Mouse (Mus musculus) embryo, embryonic 11 days (tissue): ENCODE measurements at regions not wholly inside any gene's neighbourhood (a gene's known extent, or its start where the extent isn't known, plus 50 kb on each side); places are given as distances from the start of the nearest gene placed in this dataset.
A peak's percentile ranks its signal among the peaks of the same experiment; 100 is the strongest.

ENCODE experiments used
- DNase-seq: peaks from one replicate; pipeline ENCODE4 v3.0.0-alpha.2; 2015

DNA sequence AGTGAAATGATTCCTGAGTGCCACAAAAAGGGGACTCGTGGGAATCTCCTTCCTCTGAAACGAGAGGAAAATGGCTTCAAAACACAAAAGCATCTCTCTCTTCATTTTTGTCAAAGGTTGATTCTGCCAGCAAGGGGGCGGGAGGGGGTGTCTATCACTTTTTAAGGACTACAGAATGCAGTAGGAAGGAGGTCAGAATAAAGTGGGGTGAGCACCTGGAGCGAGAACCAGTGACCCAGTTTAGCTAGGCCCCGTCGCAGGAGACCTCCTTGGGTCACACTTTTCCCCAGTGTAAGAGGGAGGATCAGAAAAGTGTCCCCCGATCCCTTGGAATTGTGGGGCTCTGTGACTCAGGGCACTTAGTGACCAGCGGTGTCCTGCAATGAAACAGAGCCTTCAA lies 133.1 kb downstream of the Tgfb2 start:
- DNase-seq = no peak

DNA sequence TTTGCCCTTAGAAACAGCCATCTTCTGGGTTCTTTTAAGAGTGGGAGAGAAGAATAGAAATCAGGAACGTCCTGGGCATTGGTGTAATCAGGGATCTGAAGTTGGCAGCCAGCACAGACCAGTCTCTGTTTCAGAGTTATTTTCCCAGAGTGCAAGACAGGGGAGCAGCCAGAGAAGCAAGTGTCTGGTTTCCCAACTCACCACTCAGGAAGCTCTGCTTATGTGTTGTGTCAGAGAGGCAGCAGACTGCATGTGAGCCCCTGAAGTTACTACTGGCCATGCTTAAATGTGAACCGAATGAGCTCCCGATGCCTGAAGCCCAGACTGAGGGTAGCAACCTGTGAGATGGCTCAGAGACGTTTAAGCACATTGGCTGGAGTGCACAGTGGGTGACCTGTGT lies 133.7 kb downstream of the Tgfb2 start:
- no peak for DNase-seq

DNA sequence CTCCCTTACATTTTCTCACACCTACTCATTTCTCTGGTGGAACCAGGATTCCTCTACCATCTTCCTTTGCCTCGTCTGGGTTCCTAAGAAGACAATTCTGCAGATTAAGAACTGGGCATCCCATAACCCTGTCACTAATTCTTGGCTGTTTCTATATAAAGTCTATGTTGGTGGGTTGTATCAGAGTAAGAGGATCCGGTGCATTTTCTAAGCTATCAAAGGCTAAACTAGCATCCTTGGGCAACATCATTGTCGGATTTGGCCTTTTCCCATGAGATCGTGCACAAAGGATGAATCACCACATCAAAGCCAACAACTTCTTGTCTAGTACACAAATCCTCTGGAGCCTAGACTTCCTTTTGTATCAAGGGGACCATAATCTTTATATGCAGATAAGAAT lies 137.3 kb downstream of the Tgfb2 start:
- DNase-seq = no peak

DNA sequence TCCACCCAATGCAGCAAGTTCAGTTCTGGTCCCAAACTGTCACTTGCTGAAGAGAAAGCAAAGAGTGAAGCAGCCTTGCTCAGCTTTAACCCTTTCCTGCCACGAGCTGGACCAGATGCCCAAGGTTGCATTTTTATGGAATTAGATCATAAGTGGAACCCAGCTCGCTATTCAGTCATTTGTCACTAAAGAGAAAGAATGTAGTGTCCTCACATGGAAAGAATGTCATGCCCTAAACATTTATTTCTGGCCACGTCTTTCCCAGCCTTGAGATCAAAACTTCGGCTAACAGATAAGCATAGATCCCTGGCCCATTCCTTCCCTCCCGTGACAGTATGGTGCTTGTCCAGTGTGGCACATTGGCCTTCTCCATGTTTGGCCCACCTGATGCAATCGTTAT lies 137.7 kb downstream of the Tgfb2 start:
- no peak for DNase-seq

DNA sequence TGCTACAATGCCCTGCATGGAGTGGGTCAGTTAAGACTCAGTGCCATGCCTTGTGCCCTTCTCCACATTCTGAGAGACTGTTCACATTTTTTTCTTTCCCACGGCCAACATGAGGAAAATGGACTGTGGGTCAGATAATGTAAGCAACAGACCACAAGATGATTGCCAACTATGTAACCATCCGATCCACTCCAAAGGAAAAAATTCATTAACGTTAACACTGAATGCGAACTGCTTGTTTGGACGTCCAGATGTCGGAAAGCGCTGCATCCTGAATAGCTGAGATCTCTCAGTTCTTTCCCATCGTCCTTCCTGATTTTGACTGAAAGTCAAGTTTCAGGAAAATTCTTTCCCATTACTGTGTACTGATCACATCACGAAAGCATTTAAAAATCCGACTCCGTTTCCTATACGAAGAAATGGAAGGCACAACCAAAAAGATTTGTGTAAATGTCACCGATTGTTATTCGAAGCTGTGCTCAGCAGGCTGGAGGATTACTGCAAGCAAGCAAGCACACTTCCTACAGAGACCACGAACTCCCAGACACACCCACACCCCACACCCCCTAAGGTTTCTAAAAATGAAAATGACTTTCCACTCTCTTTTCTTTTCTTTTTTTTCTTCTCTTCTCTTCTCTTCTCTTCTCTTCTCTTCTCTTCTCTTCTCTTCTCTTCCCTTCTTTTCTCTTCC lies 138.5 kb downstream of the Tgfb2 start:
- DNase-seq = no peak

DNA sequence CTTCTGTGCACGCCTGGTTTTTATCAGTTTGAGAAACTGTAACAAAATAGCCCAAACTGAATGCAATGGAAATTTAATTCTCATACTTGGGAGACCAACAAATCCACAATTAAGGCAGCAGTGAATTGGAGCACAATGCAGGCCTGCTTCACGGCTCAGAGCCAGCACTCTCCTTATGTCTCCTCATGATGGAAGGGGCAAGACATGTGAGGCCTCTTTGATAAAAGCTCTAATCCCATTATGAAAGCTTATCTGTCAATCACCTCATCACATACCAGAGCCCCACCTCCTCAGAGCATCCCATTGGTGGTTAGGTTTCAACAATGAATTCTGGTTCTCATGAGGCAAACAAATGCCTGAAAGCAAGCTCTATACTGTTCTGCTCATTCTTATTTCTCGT lies 143.8 kb downstream of the Tgfb2 start:
- no peak for DNase-seq

DNA sequence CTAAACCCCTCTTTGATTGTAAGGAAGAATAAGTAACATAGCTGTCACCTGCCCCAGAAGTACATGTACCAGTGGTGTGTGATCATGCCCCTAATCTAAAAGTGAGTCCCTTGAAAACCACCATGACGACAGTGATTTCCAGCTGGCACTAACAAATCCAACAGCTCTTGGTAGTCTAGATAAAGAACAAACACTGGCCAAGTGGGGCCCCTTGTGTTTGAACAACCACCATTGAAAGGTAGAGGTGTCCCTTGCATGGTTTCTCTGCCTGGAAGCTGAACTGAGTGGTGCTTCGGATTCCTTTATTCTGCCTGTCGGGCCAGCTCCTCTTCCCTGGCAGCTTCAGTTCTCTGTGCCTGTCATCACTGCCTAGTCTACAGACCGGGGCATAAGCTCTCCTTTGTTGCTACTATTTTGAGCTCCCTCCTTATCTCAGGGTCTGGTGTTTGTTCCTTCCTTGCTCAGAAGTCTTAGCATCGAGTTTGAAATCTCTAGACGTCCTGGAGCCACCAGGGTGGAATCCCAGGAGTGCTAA lies 150.3 kb downstream of the Tgfb2 start:
- no peak for DNase-seq

DNA sequence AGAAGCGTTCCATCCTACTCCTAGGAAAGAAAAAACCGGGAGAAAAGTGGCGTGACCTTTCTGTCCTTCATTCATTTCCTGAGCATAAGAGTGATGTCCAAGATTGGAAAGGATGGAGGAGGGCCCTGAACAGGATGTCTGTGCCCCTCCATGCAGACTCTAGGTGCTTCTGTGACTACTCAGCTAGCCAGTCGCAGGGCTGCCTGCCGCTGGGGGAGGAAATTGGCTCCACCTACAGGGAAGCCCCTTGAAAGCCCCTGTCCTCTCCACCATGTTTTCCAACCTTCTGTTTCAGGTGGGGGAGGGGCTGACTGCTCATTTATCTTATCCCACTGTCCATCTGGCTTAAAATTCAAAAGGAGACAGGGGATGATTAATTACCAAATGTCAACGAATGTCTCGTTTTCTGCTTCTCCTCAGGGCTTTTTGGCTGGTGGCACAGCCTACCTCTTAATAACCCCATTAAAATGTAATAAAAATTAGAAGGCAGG lies 151.2 kb downstream of the Tgfb2 start:
- no peak for DNase-seq

DNA sequence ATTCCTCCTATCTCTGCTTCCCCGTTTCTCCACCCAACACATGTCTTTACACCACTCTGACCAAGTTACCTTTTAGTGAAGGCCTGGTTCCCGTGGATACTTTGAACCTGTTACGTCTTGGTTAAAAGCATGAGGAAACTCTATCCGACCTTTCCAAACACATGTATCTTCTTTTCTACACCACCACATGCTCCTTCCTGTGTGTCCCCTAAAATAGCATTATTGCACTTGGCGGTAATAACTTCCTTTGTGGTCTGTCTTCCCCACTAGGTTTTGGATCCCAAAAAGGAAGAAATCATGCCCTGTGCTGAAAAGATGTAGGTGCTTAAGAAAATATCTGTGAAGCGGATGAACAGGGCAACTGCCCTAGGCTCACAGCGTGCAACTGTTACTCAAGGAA lies 153.1 kb downstream of the Tgfb2 start:
- DNase-seq = no peak

DNA sequence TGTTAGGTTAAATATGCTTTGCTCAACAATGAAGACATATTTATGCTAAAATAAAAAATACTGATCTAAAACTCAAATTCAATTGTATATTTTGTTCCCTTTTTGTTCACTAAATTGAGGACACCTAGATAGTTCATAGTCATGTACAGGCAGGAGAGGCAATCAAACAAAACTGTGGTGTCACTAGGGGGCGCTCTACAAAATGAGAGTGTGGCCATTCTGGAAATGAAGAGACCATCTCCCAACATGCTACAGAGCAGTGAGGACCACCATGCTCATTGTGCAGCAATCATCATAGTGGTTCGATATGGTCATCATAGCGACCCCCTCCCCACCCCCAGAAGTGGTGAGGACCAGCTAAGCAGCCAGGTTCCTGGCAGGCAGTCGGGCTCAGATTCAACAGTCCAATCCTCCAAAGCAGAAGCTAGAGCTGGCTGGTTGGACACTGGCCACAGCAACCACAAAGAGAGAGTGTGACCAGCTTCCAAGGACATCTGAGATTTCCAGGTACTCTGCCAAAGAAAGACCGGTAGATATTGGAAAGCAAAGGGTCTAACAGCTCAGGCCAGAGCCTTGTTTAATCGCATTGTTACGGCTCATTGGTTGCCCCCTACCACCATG lies 155.4 kb downstream of the Tgfb2 start:
- no peak for DNase-seq

DNA sequence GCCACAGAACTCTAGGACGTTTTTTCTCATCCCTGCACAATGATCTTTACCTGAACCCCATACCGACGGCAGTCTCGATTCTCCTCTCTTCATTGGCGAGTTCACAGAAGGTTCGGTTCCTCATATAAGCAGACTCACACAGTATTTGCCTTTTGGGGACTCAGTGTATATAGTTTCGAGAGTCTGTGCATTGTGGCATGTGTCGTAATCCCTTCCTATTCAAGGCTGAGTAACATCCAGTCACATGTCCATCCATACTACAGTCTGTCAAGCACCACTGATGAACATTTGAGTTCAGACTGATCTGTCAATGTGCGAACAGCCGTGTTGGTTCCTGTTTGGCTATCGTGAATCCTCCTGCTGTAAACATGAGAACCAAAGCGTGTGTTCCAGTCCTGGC lies 156.6 kb downstream of the Tgfb2 start:
- no peak for DNase-seq

DNA sequence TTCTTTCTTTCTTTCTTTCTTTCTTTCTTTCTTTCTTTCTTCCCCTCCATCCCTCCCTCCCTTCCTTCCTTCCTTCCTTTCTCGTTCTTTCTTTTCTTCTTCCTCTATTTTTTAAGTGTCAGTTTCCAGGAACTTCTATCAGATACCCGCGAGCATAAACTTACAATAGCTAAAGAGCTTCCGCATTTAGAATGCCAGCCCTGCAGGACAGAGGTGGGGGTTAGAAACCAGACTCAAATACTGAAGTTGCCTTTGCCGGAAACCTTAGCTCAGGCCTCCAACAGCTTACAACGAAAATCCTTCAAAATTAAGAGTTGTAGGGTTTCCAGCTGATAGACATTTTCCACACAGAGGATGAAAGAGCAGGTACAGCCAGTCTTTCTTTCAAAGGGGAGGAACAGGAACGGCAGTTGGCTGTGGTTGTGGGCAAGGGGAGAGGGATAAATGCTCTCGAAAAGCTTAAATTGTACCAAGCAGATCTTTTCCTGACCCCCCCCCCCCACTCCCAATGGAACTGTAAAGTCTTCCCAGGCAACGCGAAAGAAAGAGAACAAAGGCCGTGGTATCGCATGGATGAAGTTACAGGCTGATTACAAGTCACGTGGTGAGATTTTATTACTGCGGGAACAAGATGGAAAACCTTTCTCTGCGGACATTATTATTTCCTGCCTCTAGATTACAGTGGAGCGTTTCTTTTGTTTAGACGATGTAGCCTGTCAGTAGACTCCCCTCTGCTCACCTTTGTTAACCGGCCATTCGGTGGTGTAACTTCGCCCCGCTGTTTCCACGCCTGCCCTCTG lies 159.2 kb downstream of the Tgfb2 start:
- DNase-seq = no peak

DNA sequence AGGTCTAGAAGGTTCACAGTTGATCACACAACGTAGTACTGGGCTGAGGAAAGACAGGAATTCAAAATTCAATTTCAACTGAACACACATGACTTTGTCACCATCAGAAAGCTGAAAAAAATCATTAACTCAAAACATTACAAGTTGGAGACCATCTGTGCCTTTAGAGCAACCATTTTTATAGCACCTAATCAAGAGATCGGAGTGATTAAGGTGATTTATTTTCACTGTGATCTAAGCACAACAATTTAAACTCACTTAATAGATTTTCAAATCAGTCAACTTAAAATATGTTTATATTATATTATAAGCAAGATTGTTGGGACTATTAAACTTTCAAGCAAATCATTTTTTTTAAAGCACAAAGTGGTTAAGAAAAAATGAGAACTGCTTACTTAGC lies 165.7 kb downstream of the Tgfb2 start:
- DNase-seq = no peak

DNA sequence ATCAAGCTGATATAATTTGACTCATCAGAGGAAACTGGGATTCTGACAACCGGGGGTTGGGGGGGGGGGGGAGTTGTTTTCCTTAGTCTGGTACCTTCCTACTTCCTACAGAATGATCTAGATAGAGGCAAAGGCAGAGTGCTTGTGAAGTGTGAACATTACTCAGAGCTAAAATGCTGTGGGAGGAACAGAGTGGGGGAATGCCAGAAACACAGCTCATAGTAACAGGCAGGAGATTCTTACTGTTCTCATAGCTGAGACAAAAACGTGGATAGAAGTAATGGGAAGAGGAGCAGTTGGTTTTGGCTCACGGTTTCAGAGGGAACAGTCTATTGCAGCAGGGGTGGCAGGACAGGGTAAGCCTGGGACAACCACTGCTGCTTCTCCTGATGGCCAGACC lies 167.6 kb downstream of the Tgfb2 start:
- DNase-seq = no peak

DNA sequence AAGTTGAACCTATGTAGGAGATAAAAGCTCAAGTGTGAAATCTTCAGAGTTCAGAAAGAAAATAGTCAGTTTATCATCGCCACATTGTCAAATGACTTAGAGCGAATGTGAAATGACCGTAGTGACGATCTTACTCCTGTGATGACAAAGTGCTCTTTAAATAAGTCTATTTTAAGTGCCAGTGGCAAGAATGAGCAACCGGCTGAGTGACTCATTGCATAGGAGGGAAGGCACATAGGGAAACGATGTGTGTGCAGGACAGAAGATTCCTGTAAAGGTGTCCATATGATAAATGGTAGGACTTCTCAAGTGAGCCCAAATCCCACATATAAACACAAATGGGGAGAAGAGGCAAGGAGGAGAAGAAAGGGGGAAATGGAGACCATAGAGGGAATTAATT lies 189.8 kb downstream of the Tgfb2 start:
- no peak for DNase-seq

DNA sequence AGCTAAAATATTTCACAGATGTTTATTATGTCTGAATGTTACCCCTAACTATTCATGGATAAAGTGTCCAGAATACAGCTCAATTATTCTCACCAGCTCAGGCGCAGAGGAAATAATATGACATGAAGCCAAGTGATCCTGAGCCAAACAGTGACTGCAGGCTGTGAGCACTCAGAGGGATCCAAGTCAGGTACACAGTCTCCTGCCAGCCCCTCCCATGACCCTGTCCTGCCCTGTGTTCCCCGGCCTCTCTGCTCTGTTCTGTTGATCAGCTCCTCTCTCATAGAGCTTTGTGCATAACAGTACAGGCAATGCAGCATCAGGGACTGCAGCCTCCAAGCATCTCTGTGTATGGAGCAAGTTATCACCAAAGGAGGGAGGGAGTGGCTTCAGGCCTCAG lies 190.7 kb downstream of the Tgfb2 start:
- no peak for DNase-seq

DNA sequence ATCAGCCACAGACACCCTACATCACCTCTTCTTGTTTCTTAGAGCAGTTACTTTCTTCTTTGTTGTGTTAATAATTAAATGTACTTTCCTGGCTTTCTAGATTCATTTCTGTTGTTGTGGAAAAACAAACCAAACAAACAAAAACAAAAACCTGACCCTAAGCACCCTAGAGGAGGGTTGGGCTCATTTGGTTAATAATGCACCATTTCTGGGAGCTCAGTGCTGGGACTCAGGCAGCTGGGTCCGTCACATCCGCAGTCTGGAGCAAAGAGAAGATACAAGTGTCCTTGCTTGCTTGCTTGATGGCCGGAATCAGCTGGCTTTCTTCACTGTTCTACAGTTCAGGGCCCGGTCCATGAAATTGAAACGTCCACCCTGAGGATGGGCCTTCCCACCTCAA lies 191.9 kb downstream of the Tgfb2 start:
- no peak for DNase-seq

DNA sequence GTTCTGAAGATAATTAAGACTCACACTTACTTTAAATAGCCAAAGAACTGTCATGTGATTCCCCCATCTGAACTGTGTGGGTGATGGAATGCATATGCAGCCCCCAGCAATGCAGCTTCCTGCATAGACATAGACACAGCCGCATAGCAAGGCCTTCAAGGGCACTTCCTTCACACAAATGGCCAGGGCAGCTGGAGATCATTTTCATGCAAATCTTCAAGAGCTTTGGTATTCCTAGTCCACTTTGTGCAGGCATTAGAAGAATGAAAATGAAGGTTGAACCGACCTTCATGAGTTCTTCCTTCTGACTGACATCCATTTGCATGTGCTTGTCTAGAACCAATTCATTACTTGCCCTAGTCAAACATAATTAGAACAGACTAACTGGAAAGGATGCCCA lies 195.3 kb downstream of the Tgfb2 start:
- no peak for DNase-seq

DNA sequence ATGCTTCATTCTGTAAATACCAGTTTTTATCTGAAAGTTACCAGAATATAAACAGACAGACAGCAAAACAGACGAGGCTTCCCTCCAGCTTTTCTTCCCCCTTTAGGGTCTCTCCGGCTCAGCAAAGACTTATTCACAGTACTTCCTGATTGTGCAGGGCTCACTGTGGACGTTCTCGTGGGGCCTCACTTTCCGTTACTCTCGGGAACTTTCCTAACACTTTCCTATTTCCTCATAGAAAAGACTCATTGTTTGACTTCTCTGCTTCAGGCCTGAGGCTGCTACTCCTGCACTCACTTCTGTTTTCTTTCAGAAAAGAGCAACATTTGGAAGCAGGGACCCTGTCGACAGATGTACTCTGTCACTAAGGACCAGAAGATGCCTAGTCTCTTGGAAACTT lies 197.4 kb downstream of the Tgfb2 start:
- peak; percentile 25 for DNase-seq

DNA sequence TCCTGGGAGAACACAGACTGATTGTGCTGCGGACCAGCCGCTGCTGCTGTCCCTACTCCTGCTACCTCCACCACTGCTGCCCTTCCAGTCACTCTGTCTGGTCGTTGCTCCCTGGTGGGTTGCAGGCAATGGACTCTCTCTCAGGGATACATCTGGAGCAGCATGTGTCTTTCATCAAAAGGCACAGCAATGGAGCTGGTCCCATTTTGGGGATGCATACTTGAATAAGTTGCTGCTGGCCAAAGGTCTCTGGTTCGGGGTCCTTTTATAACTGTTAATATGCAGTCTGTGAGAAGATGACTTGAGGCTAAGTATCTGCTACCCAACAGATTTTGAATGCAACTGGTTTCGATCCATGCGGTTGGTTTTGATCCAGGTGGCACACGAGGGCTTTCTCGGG lies 197.8 kb downstream of the Tgfb2 start:
- DNase-seq = peak; percentile 19

DNA sequence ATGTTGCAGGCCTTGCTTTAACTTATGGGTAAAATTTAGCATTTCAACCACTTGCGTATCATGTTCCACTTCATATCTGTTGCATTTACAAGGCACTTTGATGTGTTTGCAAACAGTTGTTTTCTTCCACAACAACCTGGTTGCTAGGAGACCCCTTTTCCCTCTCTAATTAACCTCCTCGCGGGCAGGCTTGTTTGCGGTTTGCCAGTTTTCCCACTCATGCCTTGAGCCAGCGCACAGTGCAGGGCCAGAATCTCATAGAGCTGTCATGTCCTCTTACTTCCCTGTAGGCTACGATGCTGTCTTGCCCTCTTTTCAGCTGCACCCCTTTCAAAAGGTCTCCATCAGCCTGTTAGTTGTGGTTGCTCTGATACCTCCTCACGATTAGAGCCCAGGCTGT lies 199.3 kb downstream of the Tgfb2 start:
- DNase-seq = peak; percentile 17

DNA sequence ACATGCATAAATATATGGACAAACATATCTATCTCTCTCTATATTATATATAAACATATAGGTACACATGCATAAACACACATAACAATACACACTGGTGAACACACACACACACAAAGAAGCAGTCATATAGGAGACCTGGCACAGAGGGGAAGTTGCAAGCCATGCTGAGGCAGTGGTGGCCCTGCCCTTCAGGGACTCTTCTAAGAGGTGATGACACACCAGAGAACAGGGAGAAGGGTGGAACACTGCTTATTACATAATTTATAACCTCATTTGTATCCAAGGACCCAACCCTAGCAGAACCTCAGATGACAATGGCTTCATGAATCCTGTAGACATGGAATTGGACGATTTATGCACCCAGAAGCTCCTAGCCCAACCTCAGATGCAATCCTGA lies 199.9 kb downstream of the Tgfb2 start:
- no peak for DNase-seq

DNA sequence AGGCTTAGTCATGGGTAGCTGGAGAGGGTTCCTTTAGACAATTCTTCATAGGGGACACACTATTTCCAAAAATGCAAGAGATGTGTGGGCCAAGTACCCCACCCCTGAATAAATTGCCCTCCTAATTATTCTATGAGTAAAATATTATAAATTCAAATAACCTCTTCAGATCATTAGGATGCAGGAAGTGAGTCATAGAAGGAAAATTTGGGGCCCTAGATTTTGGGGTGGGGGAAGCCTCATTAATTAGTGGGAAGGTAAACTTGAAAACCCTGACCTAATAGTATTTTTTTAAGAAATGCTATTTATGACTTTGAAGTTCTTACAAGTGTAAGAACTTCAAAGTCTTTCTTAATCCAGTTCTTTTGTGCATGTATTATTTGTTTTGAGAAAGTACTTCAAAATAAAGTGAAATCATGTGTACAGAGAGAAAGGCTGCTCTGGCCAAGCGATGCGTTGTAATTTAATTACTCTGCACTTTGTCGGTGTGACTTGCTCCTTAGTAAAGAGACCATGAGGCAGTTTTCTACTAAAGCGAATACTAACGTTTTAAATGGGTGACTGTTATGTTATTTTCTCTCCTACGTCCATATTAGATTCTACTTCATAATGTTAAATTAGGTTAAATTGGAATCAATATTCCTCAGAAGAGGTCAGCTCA lies 200.6 kb downstream of the Tgfb2 start:
- no peak for DNase-seq
